22 mouse cellular contexts compared by ENCODE assay signal in the genomic region with DNA sequence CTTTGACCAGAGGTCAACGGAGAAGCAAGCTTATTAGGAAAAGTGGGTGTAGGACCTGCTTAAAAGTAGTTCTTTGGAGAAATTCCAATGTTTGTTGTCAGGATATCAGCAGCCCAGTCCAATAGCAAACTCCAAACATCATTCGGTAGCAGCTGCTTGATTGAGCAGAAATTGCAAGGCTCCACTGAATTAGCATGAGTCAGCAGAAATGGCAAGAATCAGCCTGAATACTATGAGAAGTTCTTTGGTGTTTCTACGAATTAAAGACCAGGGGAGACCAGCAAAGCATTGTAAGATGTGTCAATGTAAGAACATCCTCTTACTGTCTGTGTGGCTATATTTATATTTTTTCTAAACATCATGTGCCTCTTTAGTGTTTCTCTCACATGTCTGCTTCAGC.
DNase-seq lines count a peak whose midpoint lies in the region; TF ChIP-seq lines count a peak whose summit lies in the region.
"Had no signal": no experiment of that assay in that cellular context is flagged by ENCODE, and none has a peak within 500 bp of the region (broad histone marks: within the 10 kb centered on the region; RNA-seq: fewer than 3 reads in every experiment).

No protein-coding gene starts in this region.

- dilution Hi-C loops in CH12.LX (cut with MboI; ENCODE audit: extremely low pct_ligation_motif_present, extremely low pct_unique_long_range_greater_than_20kb, low sequenced_read_pairs), result no loop called here

- H3K4me2 ChIP-seq in CH12.LX (ENCODE audit: insufficient read depth, low read depth, poor library complexity, severe bottlenecking), result no peak overlapping the region
- H3K4me2 ChIP-seq: embryonic facial prominence, embryonic 12.5 days; forebrain, embryonic 13.5 days; forebrain, embryonic 15.5 days had no signal

- in situ Hi-C loops in CH12.LX (cut with MboI; ENCODE audit: low pct_ligation_motif_present, low pct_unique_long_range_greater_than_20kb, low sequenced_read_pairs), result no loop called here

- peak; percentile 1 for DNase-seq in retina, postnatal 1 day
- no peak for DNase-seq in retina, embryonic 14.5 days (ENCODE audit: low spot score)
- no peak for DNase-seq in CH12.LX (ENCODE audit: extremely low read depth)
- DNase-seq in brain, adult 2 months (ENCODE audit: low read depth, low spot score), result peak; percentile 4
- DNase-seq in right cerebral cortex, postnatal 36 days (ENCODE audit: low spot score in 2 of 2), result no peak
- no peak for DNase-seq in spleen, postnatal 36 days (ENCODE audit: low spot score in 2 of 2)
- DNase-seq: adrenal gland, adult 8-10 months; adrenal gland, postnatal 14 days; adrenal gland, postnatal 36 days; B cell, adult 2 months; cerebellum, adult 11-12 months; cerebellum, adult 2 months; cerebellum, adult 9-10 months; cerebellum, postnatal 10 days; cerebellum, postnatal 25 days; forebrain, postnatal 0 days had no signal

- no peak for TF ChIP-seq POLR2A in CH12.LX (IDR thresholded peaks at IDR 0.05; ENCODE audit: low read depth, low read length)

- no peak overlapping the region for H3K27ac ChIP-seq in CH12.LX (ENCODE audit: insufficient read depth, low read depth)
- H3K27ac ChIP-seq: embryonic facial prominence, embryonic 10.5 days; embryonic facial prominence, embryonic 12.5 days; forebrain, embryonic 13.5 days; forebrain, embryonic 15.5 days had no signal

- no peak for TF ChIP-seq CTCF in CH12.LX (conservative IDR thresholded peaks at IDR 0.05 in 1 of 2, IDR thresholded peaks at IDR 0.05 in 1 of 2; ENCODE audit: low read depth in 2 of 2, low read length in 2 of 2)

- H3K79me2 ChIP-seq in CH12.LX (replicated peaks; ENCODE audit: control insufficient read depth, extremely low read depth, insufficient read depth, poor library complexity, severe bottlenecking), result no peaks in the 10 kb centered on the region

- H3K27me3 ChIP-seq in CH12.LX (replicated peaks), result no peaks in the 10 kb centered on the region
- H3K27me3 ChIP-seq: embryonic facial prominence, embryonic 12.5 days; forebrain, embryonic 13.5 days; forebrain, embryonic 15.5 days; Patski had no signal

- H3K4me3 ChIP-seq in CH12.LX (replicated peaks in 1 of 3; ENCODE audit: low read depth in 2 of 3, low read length in 2 of 3, poor library complexity in 1 of 3), result no peak overlapping the region
- H3K4me3 ChIP-seq: embryonic facial prominence, embryonic 10.5 days; embryonic facial prominence, embryonic 12.5 days; forebrain, embryonic 13.5 days; forebrain, embryonic 15.5 days had no signal

- no peak for TF ChIP-seq EP300 in CH12.LX (IDR thresholded peaks at IDR 0.05; ENCODE audit: low read length)

- no peak for TF ChIP-seq RAD21 in CH12.LX (IDR thresholded peaks at IDR 0.05; ENCODE audit: low read depth, low read length)

- H3K9me3 ChIP-seq in CH12.LX (replicated peaks; ENCODE audit: low read length), result no peaks in the 10 kb centered on the region
- H3K9me3 ChIP-seq: embryonic facial prominence, embryonic 10.5 days; embryonic facial prominence, embryonic 12.5 days; forebrain, embryonic 13.5 days; forebrain, embryonic 15.5 days had no signal

- H3K36me3 ChIP-seq in CH12.LX (replicated peaks in 1 of 2; ENCODE audit: control insufficient read depth in 1 of 2, insufficient read depth in 1 of 2, low read length in 1 of 2), result no peaks in the 10 kb centered on the region
- H3K36me3 ChIP-seq: embryonic facial prominence, embryonic 10.5 days; embryonic facial prominence, embryonic 12.5 days; forebrain, embryonic 15.5 days; G1E had no signal

- no peaks in the 10 kb centered on the region for H3K4me1 ChIP-seq in CH12.LX (ENCODE audit: control insufficient read depth in 1 of 2, insufficient read depth in 2 of 2)
- H3K4me1 ChIP-seq: embryonic facial prominence, embryonic 10.5 days; embryonic facial prominence, embryonic 12.5 days; forebrain, embryonic 13.5 days; forebrain, embryonic 15.5 days had no signal

- no peak overlapping the region for H3K9ac ChIP-seq in CH12.LX (ENCODE audit: insufficient read depth, low read depth)
- H3K9ac ChIP-seq: embryonic facial prominence, embryonic 12.5 days; forebrain, embryonic 13.5 days; forebrain, embryonic 15.5 days; forebrain, postnatal 0 days had no signal

TF ChIP-seq in CH12.LX, 34 proteins besides CTCF, POLR2A, EP300 and RAD21:
- TF ChIP-seq TBP (conservative IDR thresholded peaks at IDR 0.05; ENCODE audit: low read depth, low read length) (no peak), USF1 (IDR thresholded peaks at IDR 0.05; ENCODE audit: low read depth, low read length) (no peak), MAFK (IDR thresholded peaks at IDR 0.05; ENCODE audit: insufficient replicate concordance, low read length) (peak; percentile 58; the same call in 1 of the 2 replicates), IRF4 (IDR thresholded peaks at IDR 0.05; ENCODE audit: low read depth, low read length) (no peak), CHD1 (IDR thresholded peaks at IDR 0.05; ENCODE audit: low read depth, low read length) (no peak), PAX5 (IDR thresholded peaks at IDR 0.05; ENCODE audit: low read length) (no peak), ETS1 (conservative IDR thresholded peaks at IDR 0.05; ENCODE audit: low read depth, low read length) (no peak), RCOR1 (conservative IDR thresholded peaks at IDR 0.05; ENCODE audit: low read depth, low read length) (no peak)

Comparison
In these comparisons a context has a peak if more than half of its experiments do, and no peak if none do; other contexts are left out.
1. DNase-seq: peak in retina, postnatal 1 day (single experiment) and brain, adult 2 months (single experiment); none in retina, embryonic 14.5 days (single experiment), CH12.LX (single experiment), right cerebral cortex, postnatal 36 days (0 of 2) and spleen, postnatal 36 days (0 of 2).